In genomic region chr4:136150596-136150995, GRCm38 (mm10) we compare ENCODE assay signal across 17 mouse cellular contexts. TPM values are rescaled to one million over a fixed set of nuclear protein-coding genes. Genes with fewer than 3 reads are reported as not detected.
DNase-seq lines count a peak whose midpoint lies in the region; ATAC-seq and TF ChIP-seq lines count a peak whose summit lies in the region.
"Had no signal": no experiment of that assay in that cellular context is flagged by ENCODE, and none has a peak within 500 bp of the region (broad histone marks: within the 10 kb centered on the region; RNA-seq: fewer than 3 reads in every experiment).

No protein-coding gene starts in this region.

- H3K4me2 ChIP-seq in hindbrain, embryonic 11.5 days (replicated peaks; ENCODE audit: low read depth, low read length) = no peak overlapping the region
- no peak overlapping the region for H3K4me2 ChIP-seq in hindbrain, embryonic 13.5 days
- H3K4me2 ChIP-seq in embryonic facial prominence, embryonic 13.5 days = peak overlapping the region; percentile 5; the same call in 1 of the 2 replicates
- peak overlapping the region; percentile 34; the same call in 1 of the 2 replicates for H3K4me2 ChIP-seq in limb, embryonic 14.5 days (replicated peaks; ENCODE audit: low read depth, low read length, severe bottlenecking)
- H3K4me2 ChIP-seq in lung, postnatal 0 days (replicated peaks; ENCODE audit: low read depth, low read length) = no peak overlapping the region
- H3K4me2 ChIP-seq: midbrain, embryonic 12.5 days had no signal

- peaks cover 11% of the 10 kb centered on the region for H3K4me1 ChIP-seq in hindbrain, embryonic 11.5 days (replicated peaks; ENCODE audit: control insufficient read depth, insufficient read depth, low read length)
- H3K4me1 ChIP-seq in hindbrain, embryonic 13.5 days (replicated peaks) = peaks cover 37% of the 10 kb centered on the region
- H3K4me1 ChIP-seq in embryonic facial prominence, embryonic 13.5 days = peaks cover 60% of the 10 kb centered on the region
- H3K4me1 ChIP-seq in limb, embryonic 14.5 days (ENCODE audit: control insufficient read depth, insufficient read depth, low read length) = peaks cover 53% of the 10 kb centered on the region
- H3K4me1 ChIP-seq in lung, postnatal 0 days (ENCODE audit: insufficient read depth, low read depth, low read length) = peaks cover 21% of the 10 kb centered on the region

- no peak overlapping the region for H3K4me3 ChIP-seq in hindbrain, embryonic 11.5 days (ENCODE audit: low read depth, low read length)
- no peak overlapping the region for H3K4me3 ChIP-seq in hindbrain, embryonic 13.5 days
- H3K4me3 ChIP-seq in embryonic facial prominence, embryonic 13.5 days = no peak overlapping the region
- H3K4me3 ChIP-seq in limb, embryonic 14.5 days (replicated peaks; ENCODE audit: low read length) = no peak overlapping the region
- no peak overlapping the region for H3K4me3 ChIP-seq in lung, postnatal 0 days (ENCODE audit: low read depth, low read length)
- H3K4me3 ChIP-seq: midbrain, embryonic 12.5 days; myocyte had no signal

- no peaks in the 10 kb centered on the region for H3K27me3 ChIP-seq in hindbrain, embryonic 11.5 days (ENCODE audit: control insufficient read depth, insufficient read depth, low read length)
- H3K27me3 ChIP-seq in hindbrain, embryonic 13.5 days = peaks cover 11% of the 10 kb centered on the region; the same call in 1 of the 2 replicates
- H3K27me3 ChIP-seq in embryonic facial prominence, embryonic 13.5 days = no peaks in the 10 kb centered on the region
- no peaks in the 10 kb centered on the region for H3K27me3 ChIP-seq in limb, embryonic 14.5 days (ENCODE audit: control insufficient read depth, insufficient read depth, low read length)
- no peaks in the 10 kb centered on the region for H3K27me3 ChIP-seq in lung, postnatal 0 days (replicated peaks; ENCODE audit: insufficient read depth, low read length)

- WGBS in hindbrain, embryonic 11.5 days = 42% methylated on average over 4 of the region's 4 CpGs
- WGBS in hindbrain, embryonic 13.5 days = 31% methylated on average over 4 of the region's 4 CpGs
- WGBS in embryonic facial prominence, embryonic 13.5 days = 19% methylated on average over 4 of the region's 4 CpGs
- 15% methylated on average over 4 of the region's 4 CpGs for WGBS in limb, embryonic 14.5 days
- 62% methylated on average over 4 of the region's 4 CpGs for WGBS in lung, postnatal 0 days

- no peak overlapping the region for H3K9ac ChIP-seq in hindbrain, embryonic 11.5 days (ENCODE audit: low read depth, low read length)
- no peak overlapping the region for H3K9ac ChIP-seq in hindbrain, embryonic 13.5 days
- peak overlapping the region; percentile 27; the same call in 1 of the 2 replicates for H3K9ac ChIP-seq in embryonic facial prominence, embryonic 13.5 days
- no peak overlapping the region for H3K9ac ChIP-seq in limb, embryonic 14.5 days (ENCODE audit: low read depth, low read length, severe bottlenecking)
- no peak overlapping the region for H3K9ac ChIP-seq in lung, postnatal 0 days (replicated peaks; ENCODE audit: low read depth)
- H3K9ac ChIP-seq: liver, postnatal 0 days; midbrain, embryonic 12.5 days had no signal

- no peak for TF ChIP-seq CTCF in lung, postnatal 0 days (IDR thresholded peaks at IDR 0.05)

- DNase-seq in hindbrain, embryonic 11.5 days (ENCODE audit: low spot score) = peak; percentile 28
- peak; percentile 81 for DNase-seq in embryo, embryonic 11 days
- peak; percentile 86 for DNase-seq in limb, embryonic 14.5 days (ENCODE audit: low spot score)
- DNase-seq in retina, postnatal 1 day = no peak
- DNase-seq in lung, postnatal 0 days (ENCODE audit: low spot score) = no peak
- DNase-seq: adrenal gland, adult 2 months; cerebellum, adult 8-10 months; kidney, adult 11 months; kidney, postnatal 36 days; liver, postnatal 0 days; lung, postnatal 36 days had no signal

- H3K36me3 ChIP-seq in hindbrain, embryonic 11.5 days (ENCODE audit: control insufficient read depth, insufficient read depth, low read length) = no peaks in the 10 kb centered on the region
- H3K36me3 ChIP-seq in hindbrain, embryonic 13.5 days = no peaks in the 10 kb centered on the region
- no peaks in the 10 kb centered on the region for H3K36me3 ChIP-seq in embryonic facial prominence, embryonic 13.5 days
- H3K36me3 ChIP-seq in limb, embryonic 14.5 days (ENCODE audit: control insufficient read depth, insufficient read depth, low read length) = peaks cover 2% of the 10 kb centered on the region; the same call in 1 of the 2 replicates
- no peaks in the 10 kb centered on the region for H3K36me3 ChIP-seq in lung, postnatal 0 days (ENCODE audit: insufficient read depth, low read length)
- H3K36me3 ChIP-seq: G1E; midbrain, embryonic 12.5 days had no signal

- TF ChIP-seq POLR2A in limb, embryonic 14.5 days (IDR thresholded peaks at IDR 0.05; ENCODE audit: borderline replicate concordance, extremely low read depth, insufficient read depth, insufficient read length) = no peak

- no peaks in the 10 kb centered on the region for H3K9me3 ChIP-seq in hindbrain, embryonic 11.5 days (ENCODE audit: control insufficient read depth, low read length)
- no peaks in the 10 kb centered on the region for H3K9me3 ChIP-seq in hindbrain, embryonic 13.5 days
- H3K9me3 ChIP-seq in embryonic facial prominence, embryonic 13.5 days = 0 out of 2 replicates have a peak, but pooled peaks cover 4% of the 10 kb centered on the region
- no peaks in the 10 kb centered on the region for H3K9me3 ChIP-seq in limb, embryonic 14.5 days (ENCODE audit: control insufficient read depth, low read length)
- no peaks in the 10 kb centered on the region for H3K9me3 ChIP-seq in lung, postnatal 0 days (ENCODE audit: low read length)
- H3K9me3 ChIP-seq: midbrain, embryonic 12.5 days had no signal

- peak overlapping the region; percentile 33; the same call in 1 of the 2 replicates for H3K27ac ChIP-seq in hindbrain, embryonic 11.5 days (ENCODE audit: low read depth, low read length)
- H3K27ac ChIP-seq in hindbrain, embryonic 13.5 days = no peak overlapping the region
- H3K27ac ChIP-seq in embryonic facial prominence, embryonic 13.5 days = peak overlapping the region; percentile 64
- peak overlapping the region; percentile 73 for H3K27ac ChIP-seq in limb, embryonic 14.5 days (replicated peaks; ENCODE audit: low read depth, low read length)
- no peak overlapping the region for H3K27ac ChIP-seq in lung, postnatal 0 days (ENCODE audit: low read length)

- TF ChIP-seq EP300 in lung, postnatal 0 days (IDR thresholded peaks at IDR 0.05) = no peak

- ATAC-seq in hindbrain, embryonic 11.5 days (ENCODE audit: low FRiP score) = no peak
- ATAC-seq in hindbrain, embryonic 13.5 days (ENCODE audit: low FRiP score) = no peak
- ATAC-seq in embryonic facial prominence, embryonic 13.5 days (ENCODE audit: insufficient number of reproducible peaks, insufficient read depth, low FRiP score, low TSS enrichment, low read depth) = no peak
- peak; percentile 18; the same call in 1 of the 2 replicates for ATAC-seq in limb, embryonic 14.5 days (ENCODE audit: low FRiP score, low read depth)
- ATAC-seq in lung, postnatal 0 days = no peak
- ATAC-seq: forebrain, embryonic 14.5 days; liver, postnatal 0 days had no signal

RNA-seq across cellular contexts. Expression of gene Id3, which starts 7.3 kb away (rescaled TPM):
- 453 and 482 TPM in 2 replicates for polyA plus RNA-seq in hindbrain, embryonic 11.5 days (2014; fragmentation: Nextera tagmentation; extraction: Ambion mirVana)
- 234 and 269 TPM in 2 replicates for polyA plus RNA-seq in hindbrain, embryonic 13.5 days (2015; fragmentation: Nextera tagmentation; extraction: Ambion mirVana)
- 540 and 613 TPM in 2 replicates for polyA plus RNA-seq in embryonic facial prominence, embryonic 13.5 days (2015; fragmentation: Nextera tagmentation; extraction: Ambion mirVana)
- 417 and 561 TPM in 2 replicates for polyA plus RNA-seq in limb, embryonic 14.5 days (2012; rRNA removed)
- 500 and 565 TPM in 2 replicates for polyA plus RNA-seq in limb, embryonic 14.5 days (2014; fragmentation: Nextera tagmentation; extraction: Ambion mirVana)
- 430 and 477 TPM in 2 replicates for polyA plus RNA-seq in lung, postnatal 0 days (2015; fragmentation: Nextera tagmentation; extraction: Ambion mirVana)
- polyA plus RNA-seq: G1E had no signal

RNA-seq across cellular contexts. Expression of gene E2f2, which starts 21.6 kb away (rescaled TPM):
- 5.5 and 6.2 TPM in 2 replicates for polyA plus RNA-seq in hindbrain, embryonic 11.5 days (2014; fragmentation: Nextera tagmentation; extraction: Ambion mirVana)
- 2.7 and 3.2 TPM in 2 replicates for polyA plus RNA-seq in hindbrain, embryonic 13.5 days (2015; fragmentation: Nextera tagmentation; extraction: Ambion mirVana)
- polyA plus RNA-seq in embryonic facial prominence, embryonic 13.5 days (2015; fragmentation: Nextera tagmentation; extraction: Ambion mirVana) = 6.4 and 7.1 TPM in 2 replicates
- polyA plus RNA-seq in limb, embryonic 14.5 days (2012; rRNA removed) = 8.9 and 9.4 TPM in 2 replicates
- polyA plus RNA-seq in limb, embryonic 14.5 days (2014; fragmentation: Nextera tagmentation; extraction: Ambion mirVana) = 5.9 and 6.8 TPM in 2 replicates
- polyA plus RNA-seq in lung, postnatal 0 days (2015; fragmentation: Nextera tagmentation; extraction: Ambion mirVana) = 17.8 and 19.1 TPM in 2 replicates

RNA-seq across cellular contexts. Expression of gene Asap3, which starts 55.6 kb away (rescaled TPM):
- polyA plus RNA-seq in hindbrain, embryonic 11.5 days (2014; fragmentation: Nextera tagmentation; extraction: Ambion mirVana) = 2.5 and 3.3 TPM in 2 replicates
- polyA plus RNA-seq in hindbrain, embryonic 13.5 days (2015; fragmentation: Nextera tagmentation; extraction: Ambion mirVana) = 5.8 and 6.3 TPM in 2 replicates
- 10.9 and 11.6 TPM in 2 replicates for polyA plus RNA-seq in embryonic facial prominence, embryonic 13.5 days (2015; fragmentation: Nextera tagmentation; extraction: Ambion mirVana)
- polyA plus RNA-seq in limb, embryonic 14.5 days (2012; rRNA removed) = 22.9 and 26.6 TPM in 2 replicates
- polyA plus RNA-seq in limb, embryonic 14.5 days (2014; fragmentation: Nextera tagmentation; extraction: Ambion mirVana) = 12.0 and 14.6 TPM in 2 replicates
- polyA plus RNA-seq in lung, postnatal 0 days (2015; fragmentation: Nextera tagmentation; extraction: Ambion mirVana) = 5.4 and 5.5 TPM in 2 replicates

Comparison
In these comparisons a context has a peak if more than half of its experiments do, and no peak if none do; other contexts are left out.
1. H3K27ac ChIP-seq: peak in hindbrain, embryonic 11.5 days (single experiment), embryonic facial prominence, embryonic 13.5 days (single experiment) and limb, embryonic 14.5 days (single experiment); none in hindbrain, embryonic 13.5 days (single experiment) and lung, postnatal 0 days (single experiment).
2. DNase-seq: peak in hindbrain, embryonic 11.5 days (single experiment), embryo, embryonic 11 days (single experiment) and limb, embryonic 14.5 days (single experiment); none in retina, postnatal 1 day (single experiment) and lung, postnatal 0 days (single experiment).
3. H3K4me2 ChIP-seq: peak in embryonic facial prominence, embryonic 13.5 days (single experiment) and limb, embryonic 14.5 days (single experiment); none in hindbrain, embryonic 11.5 days (single experiment), hindbrain, embryonic 13.5 days (single experiment) and lung, postnatal 0 days (single experiment).